Mouse (Mus musculus) gastrocnemius, postnatal 25 days (tissue): ENCODE measurements at regions not wholly inside any gene's neighbourhood (a gene's known extent, or its start where the extent isn't known, plus 50 kb on each side); places are given as distances from the start of the nearest gene placed in this dataset.
"Not testable (repeated sequence)": the region's sequence is repeated elsewhere in the genome, so short reads cannot be mapped to it uniquely, and the experiment has no call there.

Experiments
- DNase-seq: peaks from one replicate; pipeline ENCODE4 v3.0.0; 2022

- no peak for DNase-seq
These were observed 213.1 kb upstream of the Crbn start for GRCm38 (mm10) chr6:107012938-107013511.

- DNase-seq, result no peak
These were observed 219.2 kb upstream of the Crbn start for GRCm38 (mm10) chr6:107019126-107019525.

- no peak for DNase-seq
These were observed 245.3 kb upstream of the Crbn start for GRCm38 (mm10) chr6:107045177-107045576.

DNA sequence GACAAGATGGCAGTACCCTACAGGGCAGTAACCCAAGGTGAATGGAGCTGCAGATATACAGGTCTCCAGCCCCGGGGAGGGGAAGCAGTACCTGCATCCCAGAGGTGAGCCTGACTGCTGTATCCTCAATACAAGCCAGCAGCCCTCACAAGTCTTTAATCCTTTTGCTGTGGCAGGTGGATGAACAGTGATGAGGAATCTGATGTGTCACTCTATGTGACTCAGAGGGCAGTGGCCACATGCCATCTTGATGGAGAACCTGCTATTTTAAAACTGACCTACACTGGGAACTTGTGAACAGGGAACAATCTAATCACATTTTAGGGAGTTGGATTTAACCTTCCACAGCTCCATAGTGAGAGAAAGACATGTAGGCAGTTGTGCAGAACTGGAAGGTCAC is 251.7 kb upstream of the Crbn start:
- no peak for DNase-seq

- DNase-seq, result no peak
These were observed 252.3 kb upstream of the Crbn start for GRCm38 (mm10) chr6:107052180-107052579.

DNA sequence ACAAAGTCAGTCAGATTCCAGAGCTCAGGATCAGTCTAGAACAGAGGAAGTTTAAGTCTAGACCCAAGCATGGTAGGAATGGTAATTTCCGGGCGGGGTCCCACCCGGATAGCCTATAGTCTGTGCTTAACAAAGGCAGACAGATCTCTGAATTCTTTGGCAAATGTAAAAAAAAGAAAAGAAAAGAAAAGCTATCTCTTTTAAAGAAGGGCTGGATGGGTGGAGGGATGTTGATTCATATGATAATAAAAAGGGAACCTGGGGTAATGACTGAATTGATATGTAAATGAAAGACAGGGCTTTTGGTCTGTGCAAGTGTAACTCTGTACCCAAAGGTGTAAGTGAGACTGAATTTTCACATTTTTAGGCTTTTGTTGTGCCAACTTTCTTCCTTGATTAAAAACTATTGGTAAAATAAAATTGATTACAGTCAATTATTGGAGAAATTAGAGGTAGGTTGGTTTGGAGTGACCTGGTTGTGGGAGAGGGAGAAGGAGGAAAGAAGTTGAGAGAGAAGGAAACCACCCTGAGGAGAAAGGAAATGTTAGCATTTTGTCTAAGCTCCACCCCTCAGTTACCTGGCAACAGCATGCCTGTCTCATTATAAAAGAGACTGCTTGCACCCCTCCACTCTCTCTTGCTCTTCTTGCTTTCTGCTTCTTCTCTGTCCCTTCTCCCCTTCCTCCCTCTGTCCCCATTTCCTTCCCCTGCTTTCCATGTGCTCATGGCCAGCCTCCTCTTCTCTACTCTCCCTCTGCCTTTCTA is 259.3 kb upstream of the Crbn start:
- DNase-seq, result no peak

DNA sequence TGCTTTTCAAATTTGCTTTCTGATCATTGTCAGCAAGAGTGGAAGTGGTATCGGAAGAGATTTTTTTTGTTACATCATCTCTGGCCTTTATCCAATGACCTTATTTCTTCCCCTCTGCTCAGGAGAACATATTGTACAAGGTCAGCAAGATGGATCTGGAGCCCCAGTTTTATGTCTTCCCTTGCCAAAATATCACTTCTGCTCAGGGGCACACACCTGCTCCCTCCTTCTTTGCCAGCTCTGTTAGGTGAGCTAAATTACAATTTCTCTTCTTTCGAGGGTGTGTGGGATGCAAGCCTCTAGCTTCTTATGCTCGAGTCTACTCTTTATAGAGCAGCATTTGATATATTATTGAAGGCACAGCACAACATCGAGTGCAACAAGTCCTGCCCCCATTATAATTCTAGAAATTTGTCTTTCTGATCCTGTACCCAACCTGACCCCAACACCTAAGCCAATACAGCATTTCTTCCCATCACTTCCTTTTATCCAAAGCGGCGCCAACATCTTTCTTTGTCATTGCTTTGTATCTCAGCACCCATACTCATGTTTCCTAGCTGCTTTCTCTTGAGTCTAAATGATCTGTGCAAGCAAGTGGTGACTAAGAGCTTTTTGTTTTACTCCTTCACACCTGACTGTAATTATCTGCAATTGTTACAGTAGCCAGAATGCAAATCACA is 263.1 kb upstream of the Crbn start:
- DNase-seq, result no peak

GRCm38 (mm10) chr6:107070441-107070840 is 270.6 kb upstream of the Crbn start:
- DNase-seq, result no peak

GRCm38 (mm10) chr6:107092600-107092999 is 292.7 kb upstream of the Crbn start:
- no peak for DNase-seq

GRCm38 (mm10) chr6:107128716-107129115 is 328.8 kb upstream of the Crbn start:
- DNase-seq, result no peak

DNA sequence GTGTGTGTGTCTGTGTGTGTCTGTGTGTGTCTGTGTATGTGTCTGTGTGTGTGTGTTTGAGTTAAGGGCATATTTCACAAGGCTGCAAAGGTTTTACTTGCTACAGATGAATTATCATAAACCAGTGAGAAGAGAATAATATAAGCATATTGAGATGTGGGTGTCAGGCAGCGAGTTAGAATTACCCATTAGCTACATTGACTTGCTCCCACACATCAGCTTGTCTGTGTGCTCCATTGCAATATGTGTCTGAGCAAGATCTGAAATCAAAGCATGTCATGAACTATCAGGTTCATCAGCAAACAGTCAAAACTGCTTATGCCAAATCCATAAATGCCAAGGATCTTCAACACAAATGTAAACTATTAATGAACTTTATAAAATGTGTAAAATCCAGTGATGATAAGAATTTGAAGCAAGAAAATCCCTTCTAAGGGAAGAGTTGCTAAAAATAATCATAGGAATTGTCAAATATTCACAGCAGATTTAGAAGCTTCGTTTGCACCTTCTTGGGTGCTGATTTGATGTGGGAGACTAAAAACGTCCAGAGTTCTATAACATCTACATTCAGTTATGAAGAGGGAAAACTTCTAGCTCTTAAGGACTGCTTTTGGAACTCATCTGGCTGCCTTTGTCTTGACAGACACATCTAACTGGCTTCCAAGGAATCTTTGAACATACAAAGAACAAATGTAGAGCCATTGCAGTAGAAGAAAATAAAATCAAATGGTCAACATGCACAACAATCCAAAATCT is 361.7 kb upstream of the Lrrn1 start:
- DNase-seq, result no peak

- DNase-seq, result no peak
These were observed 311.3 kb upstream of the Lrrn1 start for GRCm38 (mm10) chr6:107218309-107218708.

- no peak for DNase-seq
These were observed 310.8 kb upstream of the Lrrn1 start for GRCm38 (mm10) chr6:107218721-107219120.

DNA sequence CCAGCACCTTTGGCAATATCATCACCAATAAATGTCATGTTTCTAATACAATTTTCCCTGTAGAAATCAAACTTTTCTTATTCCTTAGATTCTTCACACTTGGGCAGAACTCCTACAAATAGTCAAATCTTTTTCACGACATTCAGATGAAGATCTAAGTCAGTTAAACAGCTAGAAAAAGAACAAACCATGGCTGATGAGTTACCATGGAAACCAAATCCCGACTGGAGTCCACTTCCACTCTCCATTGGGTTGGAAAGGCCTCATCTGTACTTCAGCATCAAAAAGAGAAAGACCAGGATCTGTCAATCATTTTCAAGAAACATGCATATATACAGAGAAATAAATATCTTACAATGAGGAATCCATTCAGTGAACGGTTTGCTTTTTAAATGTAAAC is 307.0 kb upstream of the Lrrn1 start:
- no peak for DNase-seq

DNA sequence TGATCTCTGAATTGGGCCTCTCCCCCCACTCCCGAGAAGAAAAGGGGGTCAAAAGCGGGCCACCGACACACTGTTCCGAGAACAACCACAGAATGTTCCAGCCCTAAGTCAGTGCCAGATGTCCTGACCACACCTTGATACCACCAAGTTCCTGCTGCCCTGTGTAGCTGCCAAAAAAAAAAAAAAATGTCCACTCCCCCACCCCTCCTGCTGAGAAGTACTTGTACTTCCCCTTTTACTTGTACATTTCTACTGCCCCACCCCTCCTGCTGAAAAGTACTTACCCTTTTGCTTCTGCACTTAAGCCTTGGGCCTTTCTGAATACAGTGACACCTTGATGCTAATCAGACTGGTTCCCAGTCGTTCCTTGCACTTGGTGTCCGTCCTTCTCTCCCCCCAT is 299.7 kb upstream of the Lrrn1 start:
- not testable (repeated sequence) for DNase-seq

DNA sequence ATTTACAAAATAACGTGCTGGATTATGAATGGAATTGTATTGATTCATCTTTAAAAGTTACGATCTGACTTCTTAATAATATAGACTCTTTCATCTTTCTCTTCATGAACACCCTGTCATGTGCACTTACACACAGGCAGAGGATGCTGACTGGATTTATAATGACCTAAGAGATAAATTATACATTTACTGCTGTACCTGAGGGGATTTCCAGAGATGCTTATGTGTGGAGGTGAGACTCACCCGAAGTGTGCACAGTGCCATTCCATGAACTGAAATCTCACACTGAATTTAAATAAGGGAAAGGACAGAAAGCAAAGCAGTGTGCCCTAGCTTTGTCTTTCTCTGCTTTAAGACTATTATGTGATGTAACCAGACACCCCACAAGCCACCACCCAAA is 291.9 kb upstream of the Lrrn1 start:
- DNase-seq, result no peak

DNA sequence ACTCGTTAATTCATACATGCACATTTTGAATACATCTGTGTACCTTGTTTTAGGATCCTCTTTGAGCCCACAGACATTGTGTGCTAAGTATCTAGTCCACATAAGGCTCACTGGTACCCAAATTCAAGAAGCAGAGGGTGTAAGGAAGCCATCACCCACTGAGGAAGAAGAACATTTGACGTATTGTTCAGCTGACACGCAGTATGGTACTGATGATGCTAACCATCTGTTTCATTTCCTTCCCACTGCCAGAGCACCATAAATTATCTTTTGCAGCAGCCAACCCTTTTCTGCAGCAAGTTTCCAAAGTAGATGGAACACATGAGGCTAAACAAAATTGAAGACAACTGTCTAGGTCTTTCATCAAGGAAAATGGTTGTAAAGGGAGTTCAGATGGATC is 285.6 kb upstream of the Lrrn1 start:
- no peak for DNase-seq

DNA sequence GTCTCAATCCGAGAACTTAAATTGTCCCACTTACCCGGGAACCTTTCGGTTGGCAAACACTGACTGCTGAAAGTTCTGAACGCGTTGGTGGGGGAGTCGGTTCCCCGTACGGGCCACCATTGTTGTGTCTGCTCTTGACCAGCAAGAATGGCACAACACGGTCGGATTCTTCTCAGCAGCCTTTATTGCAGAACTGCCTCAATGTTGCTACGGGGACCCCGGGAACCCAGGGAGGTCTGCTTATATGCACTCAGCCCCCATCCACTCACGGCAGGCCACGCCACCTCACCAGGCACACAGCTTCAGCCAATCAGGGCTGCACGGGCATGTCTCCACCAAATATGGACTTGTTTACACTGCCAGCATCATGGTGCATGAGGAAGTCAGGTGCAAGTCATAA is 249.2 kb upstream of the Lrrn1 start:
- DNase-seq, result no peak

DNA sequence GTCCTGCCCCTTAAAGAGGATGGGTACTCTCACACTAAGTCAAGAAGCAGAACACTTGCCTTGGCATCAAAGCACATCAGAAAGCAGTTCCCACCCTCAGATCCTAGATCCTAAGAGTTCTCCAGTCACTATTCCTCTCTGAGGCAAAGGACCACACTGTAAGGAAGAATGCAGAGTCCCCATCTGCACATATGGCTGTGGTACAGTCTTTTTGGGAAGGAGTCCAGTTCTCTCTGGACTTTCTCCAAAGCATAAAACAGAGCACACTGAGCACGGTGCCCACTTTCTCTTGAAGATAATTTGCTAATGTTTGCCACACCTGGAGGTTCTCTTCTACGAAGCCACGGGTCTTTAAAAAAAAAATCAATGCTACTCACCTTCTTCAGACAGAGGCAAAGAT is 238.7 kb upstream of the Lrrn1 start:
- no peak for DNase-seq

DNA sequence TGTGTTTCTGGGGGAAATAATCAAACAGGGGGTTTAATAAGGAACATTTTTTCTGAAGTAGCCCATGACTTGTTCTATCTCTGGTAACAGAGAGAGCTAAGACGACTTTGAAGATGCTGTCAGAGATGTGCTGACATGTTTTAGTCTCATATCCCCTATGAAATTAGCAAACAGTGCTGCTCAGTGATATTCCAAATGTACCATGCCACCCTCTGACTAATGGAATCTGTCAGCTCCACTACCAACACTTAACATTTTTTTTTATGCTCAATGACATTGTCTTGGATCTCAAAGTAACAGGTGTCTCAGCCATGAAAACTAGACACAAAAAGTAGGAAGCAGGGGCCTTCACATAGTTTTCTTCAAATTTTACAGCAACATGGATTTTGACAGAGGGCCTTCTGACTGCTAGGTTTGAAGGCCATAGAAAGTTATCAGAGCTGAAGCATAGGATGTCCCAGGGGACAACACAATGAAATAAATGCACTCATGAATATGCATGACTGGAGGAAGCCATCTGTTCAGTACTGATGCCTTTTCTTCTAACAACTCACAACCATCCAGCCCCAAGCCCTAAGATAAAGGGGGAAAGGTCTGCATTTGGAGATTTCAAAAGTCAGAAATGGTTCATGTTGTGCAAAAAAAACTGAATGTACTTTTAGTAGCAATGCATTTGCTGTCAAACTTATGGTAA is 225.7 kb upstream of the Lrrn1 start:
- no peak for DNase-seq

- DNase-seq, result no peak
These were observed 210.0 kb upstream of the Lrrn1 start for GRCm38 (mm10) chr6:107319565-107319964.

GRCm38 (mm10) chr6:107350503-107350902 is 179.1 kb upstream of the Lrrn1 start:
- no peak for DNase-seq
